Mouse (Mus musculus): ENCODE data around the gene Rxfp4.

Gene Rxfp4

GRCm38 (mm10) chr3:88651669-88652618, 998 bp downstream of the Rxfp4 start:
- DNase-seq (ENCODE audit: low spot score) = no peak

DNA sequence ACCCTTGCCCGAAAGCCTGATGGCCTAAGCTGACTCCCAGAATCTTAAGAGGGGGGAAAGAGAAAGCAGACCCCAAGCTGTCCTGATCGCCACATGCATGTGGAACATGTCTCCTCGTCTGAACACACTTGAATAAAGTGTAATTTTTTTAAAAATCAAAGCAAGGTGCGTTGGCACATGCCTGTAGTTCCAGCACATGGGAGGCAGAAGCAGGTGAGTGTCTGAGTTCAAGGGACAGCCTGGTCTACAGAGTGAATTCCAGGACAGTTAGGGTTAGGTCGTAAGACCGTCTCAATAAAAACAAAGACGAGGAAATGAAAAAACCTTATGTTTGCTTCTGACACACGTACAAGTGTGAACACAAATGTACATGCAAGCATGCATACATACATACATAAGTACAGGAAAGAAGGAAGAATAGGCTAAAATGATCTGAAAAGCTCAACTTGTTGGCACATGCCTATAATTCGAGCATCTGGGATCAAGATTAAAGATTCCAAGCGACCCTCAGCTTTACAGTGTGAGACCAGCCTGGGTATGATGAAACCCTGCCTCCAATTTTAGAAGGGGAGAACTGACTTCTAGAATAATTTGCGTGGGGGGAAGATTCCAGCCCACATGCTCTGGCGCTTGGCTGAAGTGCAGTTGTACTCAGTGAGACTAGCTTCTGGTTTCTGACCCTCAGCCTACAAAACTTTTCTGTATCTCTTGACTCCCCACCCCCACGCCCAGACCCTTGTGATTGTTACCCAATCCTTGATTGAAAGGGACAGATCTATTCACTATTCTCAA, 2.0 kb downstream of the Rxfp4 start:
- no peak for DNase-seq (ENCODE audit: low spot score)

DNA sequence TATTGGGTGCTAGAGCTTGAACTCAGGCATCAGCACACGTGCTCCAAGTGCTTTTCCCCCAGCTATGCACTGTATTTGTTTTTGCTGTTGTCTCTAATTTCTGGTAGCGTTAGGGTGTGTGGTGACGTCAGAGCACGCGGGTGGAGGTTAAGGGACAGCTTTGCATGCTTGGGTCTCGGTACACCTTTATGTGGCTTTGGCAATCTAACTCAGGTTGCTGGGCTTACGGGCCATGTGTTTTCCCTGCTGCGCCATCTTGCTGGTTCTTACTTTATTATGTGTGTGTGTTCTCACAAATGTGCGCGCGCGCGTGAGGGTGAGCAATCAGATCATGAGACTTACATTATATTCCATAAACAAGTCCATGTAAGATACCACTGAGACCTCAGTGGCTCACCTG, 3.0 kb downstream of the Rxfp4 start:
- DNase-seq (ENCODE audit: low spot score) = no peak

GRCm38 (mm10) chr3:88649186-88649585, 3.8 kb downstream of the Rxfp4 start:
- no peak for DNase-seq (ENCODE audit: low spot score)

DNA sequence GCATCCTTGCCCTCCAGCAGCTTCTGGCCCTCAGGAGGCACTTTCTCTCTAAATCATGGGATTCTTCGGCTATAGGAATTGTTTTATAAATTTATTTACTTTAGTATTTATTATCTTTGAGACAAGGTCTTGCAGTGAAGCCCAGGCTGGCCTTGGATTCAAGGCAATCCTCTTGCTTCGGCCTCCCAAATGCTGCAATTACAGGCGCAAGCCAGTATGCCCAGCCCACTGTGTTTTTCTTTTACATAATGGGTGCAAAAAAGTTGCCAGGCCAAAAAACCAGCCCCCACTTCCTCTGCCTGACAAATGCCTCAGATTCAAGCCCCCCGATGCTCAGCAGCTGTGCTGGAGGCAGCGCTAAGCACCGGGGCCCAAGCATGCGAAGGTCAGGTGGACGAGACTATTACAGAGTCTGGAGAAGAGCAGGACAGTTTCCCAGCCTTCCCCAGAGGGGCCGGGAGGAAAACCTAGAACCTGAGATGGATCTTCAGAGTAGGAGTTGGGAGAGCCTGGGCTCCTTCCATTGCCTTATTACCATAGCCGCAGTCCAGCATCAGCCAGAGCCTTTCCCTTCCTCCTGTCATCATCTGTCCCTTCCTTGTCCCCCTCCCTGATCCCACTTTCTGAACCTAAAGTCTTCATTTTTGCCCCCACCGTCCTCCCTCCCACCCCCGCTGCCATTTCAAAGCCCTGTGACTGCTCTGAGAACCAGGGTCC, 4.3 kb downstream of the Rxfp4 start:
- no peak for DNase-seq (ENCODE audit: low spot score)

DNA sequence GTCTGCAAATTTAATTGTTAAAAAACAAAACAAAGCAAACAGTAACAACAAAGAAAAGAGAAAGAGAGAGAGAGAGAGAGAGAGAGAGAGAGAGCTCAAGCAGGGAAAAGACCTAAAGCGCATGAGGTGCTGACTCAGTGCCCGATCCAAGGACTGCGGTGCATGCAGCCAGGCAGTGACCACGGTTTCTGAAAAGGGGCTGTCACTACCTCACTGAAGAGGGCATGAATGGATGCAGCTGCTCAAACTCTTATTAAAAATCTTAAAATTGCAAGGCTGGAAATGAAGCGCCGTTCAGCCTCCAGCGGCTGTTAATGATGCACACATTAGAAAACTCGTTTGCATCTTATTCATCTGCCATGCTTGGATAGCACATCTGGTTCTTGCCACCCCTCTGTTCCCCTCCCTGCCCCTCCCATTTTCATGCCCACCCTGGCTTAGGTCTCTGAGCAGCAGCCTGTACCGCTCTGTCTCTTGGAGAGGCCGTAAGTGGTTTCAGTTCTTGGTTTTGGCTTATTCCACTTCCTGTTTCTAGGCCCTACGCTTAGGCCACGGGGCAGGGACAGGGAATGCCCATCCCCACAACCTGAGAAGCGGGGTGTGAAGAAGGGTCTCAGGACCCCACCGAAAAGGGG, 5.0 kb downstream of the Rxfp4 start:
- DNase-seq (ENCODE audit: low spot score) = no peak

GRCm38 (mm10) chr3:88647076-88647475, 5.9 kb downstream of the Rxfp4 start:
- DNase-seq (ENCODE audit: low spot score) = no peak

DNA sequence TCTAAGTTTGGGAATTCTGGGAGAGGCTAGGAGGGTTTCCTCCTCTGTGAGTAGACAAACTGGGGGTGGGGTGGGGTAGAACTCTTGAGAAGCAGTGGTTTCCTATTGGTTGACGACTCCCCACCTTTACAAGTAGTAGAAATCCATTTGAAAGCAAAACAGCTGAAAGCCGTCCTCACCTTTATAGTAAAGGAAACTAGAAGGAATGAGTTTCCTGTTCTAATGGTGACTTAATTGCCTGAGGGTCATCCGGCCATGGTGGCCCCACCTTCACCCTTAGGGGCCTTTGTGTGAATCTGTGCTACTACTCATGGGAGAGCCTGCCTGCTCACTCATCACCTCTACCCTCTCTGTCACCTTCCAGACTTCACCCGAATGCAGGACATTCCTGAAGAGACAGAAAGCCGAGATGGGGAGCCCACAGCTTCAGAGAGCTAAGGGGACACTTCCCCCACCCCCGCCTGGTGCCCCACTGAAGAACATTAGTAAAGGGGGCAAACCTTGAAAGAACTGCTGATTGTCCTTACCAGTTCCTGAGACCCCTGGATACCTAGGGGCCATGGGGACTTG, 6.4 kb downstream of the Rxfp4 start:
- DNase-seq (ENCODE audit: low spot score) = no peak

GRCm38 (mm10) chr3:88645937-88646336, 7.0 kb downstream of the Rxfp4 start:
- DNase-seq (ENCODE audit: low spot score) = no peak

- DNase-seq (ENCODE audit: low spot score) = no peak
Measured at GRCm38 (mm10) chr3:88643078-88643477, 9.9 kb downstream of the Rxfp4 start.

- DNase-seq (ENCODE audit: low spot score) = peak; percentile 65
Measured at GRCm38 (mm10) chr3:88640676-88641075, 12.3 kb downstream of the Rxfp4 start.

- DNase-seq (ENCODE audit: low spot score) = no peak
Measured at GRCm38 (mm10) chr3:88639239-88639638, 13.7 kb downstream of the Rxfp4 start.

DNA sequence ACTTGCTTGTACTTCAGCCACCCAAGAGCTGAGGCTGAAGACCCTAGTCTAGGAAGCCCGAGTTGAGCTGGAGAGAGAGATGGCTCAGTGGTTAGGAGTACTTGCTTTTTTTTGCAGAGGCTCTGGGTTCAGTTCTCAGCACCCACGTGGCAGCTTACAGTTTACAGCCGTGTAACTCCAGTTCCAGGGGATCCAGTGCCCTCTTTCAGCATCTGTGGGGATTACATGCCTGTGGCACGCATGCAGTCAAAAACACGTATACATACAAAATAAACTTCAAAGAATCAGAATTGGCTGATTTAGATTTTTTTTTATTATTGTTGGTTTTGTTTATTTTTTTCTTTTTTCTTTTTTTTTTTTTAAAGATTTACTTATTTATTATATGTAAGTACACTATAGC, 15.8 kb downstream of the Rxfp4 start:
- no peak for DNase-seq (ENCODE audit: low spot score)

- no peak for DNase-seq (ENCODE audit: low spot score)
Measured at GRCm38 (mm10) chr3:88636555-88636986, 16.4 kb downstream of the Rxfp4 start.

GRCm38 (mm10) chr3:88635506-88636275, 17.3 kb downstream of the Rxfp4 start:
- no peak for DNase-seq (ENCODE audit: low spot score)

DNA sequence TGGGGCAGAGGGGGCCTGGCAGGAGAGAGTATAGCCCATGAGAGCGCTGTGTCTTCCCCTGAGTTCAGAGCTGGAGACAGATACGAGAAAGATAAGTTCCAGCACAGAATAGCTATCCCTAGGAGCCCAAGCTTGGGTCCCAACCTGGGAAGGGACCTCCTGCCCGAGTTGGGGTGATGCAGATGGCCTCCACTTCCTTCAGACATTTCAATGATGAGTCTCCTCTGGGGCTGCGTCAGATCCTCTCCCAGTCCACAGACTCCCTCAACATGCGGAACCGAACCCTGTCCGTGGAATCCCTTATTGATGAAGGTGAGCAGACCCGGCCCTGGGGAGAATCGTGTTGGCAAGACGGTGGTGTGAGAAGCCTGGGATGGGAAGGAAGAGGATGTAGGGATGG, 19.9 kb downstream of the Rxfp4 start:
- no peak for DNase-seq (ENCODE audit: low spot score)

GRCm38 (mm10) chr3:88631921-88632587, 20.9 kb downstream of the Rxfp4 start:
- no peak for DNase-seq (ENCODE audit: low spot score)

- peak; percentile 71 for DNase-seq (ENCODE audit: low spot score)
Measured at GRCm38 (mm10) chr3:88630849-88631341, 22.0 kb downstream of the Rxfp4 start.

- no peak for DNase-seq (ENCODE audit: low spot score)
Measured at GRCm38 (mm10) chr3:88630018-88630417, 22.9 kb downstream of the Rxfp4 start.

- no peak for DNase-seq (ENCODE audit: low spot score)
Measured at GRCm38 (mm10) chr3:88629244-88629643, 23.7 kb downstream of the Rxfp4 start.
